Mouse (Mus musculus) gastrocnemius, adult 2 months (tissue): ENCODE data around the gene Fam171b. TPM values are rescaled to one million over a fixed set of nuclear protein-coding genes. Genes with fewer than 3 reads are reported as not detected.
A peak's percentile ranks its signal among the peaks of the same experiment; 100 is the strongest.

ENCODE experiments used
- DNase-seq: peaks from one replicate; pipeline ENCODE4 v3.0.0; 2022
- H3K27ac ChIP-seq: fragments of 200-600 bp; 2 replicates; pipeline ENCODE4 v1.8.1; 2022; ENCODE audit warnings: mild to moderate bottlenecking
- H3K4me3 ChIP-seq: fragments of 200-600 bp; 2 replicates; pipeline ENCODE4 v1.8.1; 2022; ENCODE audit warnings: mild to moderate bottlenecking, moderate library complexity
- CTCF ChIP-seq: fragments of 200-600 bp; IDR thresholded peaks from 2 replicates; pipeline ENCODE4 v1.8.1; 2022; ENCODE audit warnings: antibody characterized with exemption, mild to moderate bottlenecking, moderate library complexity
- intact Hi-C: fragments of 180-260 bp; cut with DNase I; formaldehyde crosslinking; loops from one replicate; pipeline ENCODE4 v1.15.1; 2025
- total RNA-seq, 2 experiments: library from RNA; stranded (reverse); gene quantifications; 2 replicates each; pipeline ENCODE4 v1.2.3; 2021

Fam171b gene
- total RNA-seq, 2 experiments from 2014 or later, result 0.79 to 1.4 TPM

DNA sequence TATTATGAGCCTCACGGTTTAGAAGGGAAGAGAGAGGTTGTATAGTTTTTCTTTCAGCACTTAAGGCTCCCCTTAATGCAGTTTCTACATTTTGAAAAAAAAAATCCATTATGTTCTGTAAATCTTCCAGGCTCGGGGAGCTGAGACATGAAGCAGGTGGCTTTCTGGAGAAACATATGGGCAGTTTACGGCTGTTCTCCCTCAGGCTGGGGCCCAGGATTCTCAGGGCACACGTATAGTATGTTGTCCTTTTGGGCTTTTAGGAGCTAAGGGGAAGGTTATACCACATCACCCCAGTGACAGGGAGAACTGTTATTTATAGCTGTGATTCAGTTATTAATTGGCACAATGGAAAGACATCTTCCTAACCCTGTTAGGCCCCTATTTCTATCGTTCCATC lies 12.7 kb downstream of the Fam171b start:
- DNase-seq, result no peak
- intact Hi-C loops, result no loop called here
- no peak for TF ChIP-seq CTCF
- H3K4me3 ChIP-seq, result no peak overlapping the region
- no peak overlapping the region for H3K27ac ChIP-seq

DNA sequence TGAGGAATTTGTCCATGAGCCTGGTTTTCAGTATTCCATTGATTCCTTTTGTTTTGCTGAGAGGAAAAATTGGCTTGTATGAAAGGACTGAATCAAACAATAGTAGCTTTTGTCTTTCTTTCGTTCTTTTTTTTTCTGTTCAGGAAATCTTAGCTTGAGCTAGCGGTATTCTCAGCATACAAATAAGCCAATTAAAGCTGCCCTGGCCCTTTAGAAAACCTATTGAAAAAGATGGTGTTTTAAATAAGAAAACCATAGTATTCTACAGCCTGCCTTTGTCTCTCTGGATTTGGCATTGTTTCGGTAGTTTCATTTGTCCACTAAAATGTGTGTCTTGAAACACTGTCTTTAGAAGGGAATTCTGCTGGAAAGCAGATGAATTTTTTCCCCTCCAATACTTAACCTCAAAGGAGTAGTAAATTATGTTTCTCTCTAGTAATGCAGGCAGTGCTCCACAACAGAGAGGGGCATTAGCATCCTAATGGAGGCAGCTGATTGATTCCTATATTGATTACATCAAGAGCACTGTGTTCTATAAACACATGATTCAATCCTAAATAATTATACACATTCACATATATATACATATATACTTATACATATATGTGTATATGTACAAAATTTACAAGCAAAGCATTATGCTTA lies 16.6 kb downstream of the Fam171b start:
- DNase-seq, result no peak
- Histone ChIP-seq H3K27ac (no peak overlapping the region), H3K4me3 (no peak overlapping the region)
- intact Hi-C loops, result no loop called here
- TF ChIP-seq CTCF, result no peak

DNA sequence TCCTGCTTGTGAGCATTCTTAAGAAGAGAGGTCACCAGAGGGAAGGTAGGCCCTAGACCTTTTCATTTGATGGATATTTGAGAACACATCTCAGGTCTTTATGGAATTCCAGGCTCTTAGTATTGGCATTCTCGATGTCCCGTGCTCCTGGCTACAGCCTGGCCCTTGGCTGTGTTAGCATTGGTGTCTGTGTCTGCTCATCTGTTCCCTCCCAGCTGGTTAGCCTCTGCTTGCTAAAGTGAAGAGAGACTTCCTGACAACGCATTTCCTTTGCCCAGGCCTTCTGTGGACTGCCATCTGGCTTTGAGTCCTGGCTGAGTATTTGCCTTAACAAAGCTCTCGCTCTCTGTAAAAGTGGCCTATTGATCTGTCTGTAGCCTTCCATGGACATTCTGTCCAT lies 20.5 kb downstream of the Fam171b start:
- no peak for TF ChIP-seq CTCF

DNA sequence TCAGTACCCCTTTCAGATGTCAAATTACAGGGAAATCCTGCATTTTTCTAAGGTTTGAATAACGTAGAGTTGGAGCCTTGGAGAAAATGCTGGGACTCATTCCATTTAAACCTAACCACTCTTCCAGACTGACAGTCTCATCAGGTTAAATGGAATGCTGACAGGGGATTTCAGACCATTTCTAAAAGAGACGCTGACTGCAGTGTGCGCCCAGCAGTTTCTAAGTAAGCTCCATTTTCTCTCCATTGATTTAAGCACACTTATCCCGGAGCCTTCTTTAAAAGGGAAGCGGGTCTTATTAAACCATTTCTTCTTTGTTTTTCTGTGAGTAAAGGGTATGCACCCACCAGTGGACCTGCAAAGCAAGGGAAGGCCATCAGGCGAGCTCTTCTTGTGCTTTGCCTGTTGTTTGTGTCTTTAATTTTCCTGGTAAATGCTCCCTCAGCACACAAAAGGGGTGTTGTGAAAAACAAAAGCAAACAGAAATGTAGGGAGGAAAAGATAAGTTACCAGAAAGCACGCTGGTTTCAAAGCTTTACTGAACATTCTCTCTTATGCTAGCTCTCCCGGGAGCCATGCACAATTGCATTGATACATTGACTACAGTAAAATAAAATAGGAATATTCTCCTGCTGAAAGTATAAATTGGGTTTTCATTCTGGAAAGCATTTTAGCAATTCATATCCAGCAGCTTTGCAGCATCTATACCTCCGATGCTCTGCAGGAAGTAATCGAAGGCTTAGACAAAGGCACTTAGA lies 23.1 kb downstream of the Fam171b start:
- H3K27ac ChIP-seq, result no peak overlapping the region
- H3K4me3 ChIP-seq, result no peak overlapping the region
- intact Hi-C loops, result no loop called here

More for the DNA sequence above, 20.5 kb downstream of the Fam171b start:
- Histone ChIP-seq H3K4me3 (no peak overlapping the region), H3K27ac (no peak overlapping the region)
- intact Hi-C loops, result no loop called here
- DNase-seq, result peak; percentile 33

DNA sequence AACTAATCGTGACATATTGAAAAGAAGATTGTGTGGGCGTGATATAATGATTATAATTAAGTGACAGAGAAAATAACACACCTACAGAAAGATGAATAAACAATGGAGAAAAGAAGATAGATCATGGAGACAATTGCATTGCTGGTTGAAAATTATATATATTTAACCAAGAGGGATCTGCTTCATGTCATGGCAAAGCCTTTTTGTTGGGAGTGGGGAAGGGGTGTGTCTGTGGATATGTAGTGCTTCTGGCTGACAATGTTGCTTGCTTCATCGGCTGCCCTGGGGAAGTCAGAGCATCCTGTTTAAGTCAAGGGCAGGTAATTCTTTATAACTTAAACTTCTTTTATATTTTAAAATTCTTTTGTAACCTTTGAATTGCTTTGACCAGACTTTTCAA lies 36.1 kb downstream of the Fam171b start:
- TF ChIP-seq CTCF, result no peak
- Histone ChIP-seq H3K27ac (no peak overlapping the region), H3K4me3 (no peak overlapping the region)
- no peak for DNase-seq
- intact Hi-C loops, result no loop called here

More for the DNA sequence above, 23.1 kb downstream of the Fam171b start:
- no peak for TF ChIP-seq CTCF
- DNase-seq, result no peak

DNA sequence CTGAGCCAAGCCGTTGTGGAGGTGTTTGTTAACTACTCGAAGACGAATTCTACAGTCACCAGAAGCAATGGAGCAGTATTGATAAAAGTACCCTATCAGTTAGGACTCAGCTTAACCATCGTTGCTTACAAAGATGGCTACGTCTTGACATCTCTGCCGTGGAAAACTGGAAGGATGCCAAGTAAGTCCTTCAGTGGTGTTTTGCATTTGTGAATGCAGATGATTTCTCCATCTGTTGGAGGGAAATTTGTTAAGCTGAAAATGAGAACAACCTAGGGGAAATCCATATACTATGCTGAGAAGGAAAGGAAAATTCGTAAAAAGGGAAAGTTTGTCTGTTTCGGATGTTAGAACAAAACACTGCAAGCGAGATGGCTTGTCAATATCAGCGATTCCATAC lies 41.0 kb downstream of the Fam171b start:
- Histone ChIP-seq H3K4me3 (no peak overlapping the region), H3K27ac (no peak overlapping the region)
- DNase-seq, result no peak
- intact Hi-C loops, result no loop called here
- no peak for TF ChIP-seq CTCF

DNA sequence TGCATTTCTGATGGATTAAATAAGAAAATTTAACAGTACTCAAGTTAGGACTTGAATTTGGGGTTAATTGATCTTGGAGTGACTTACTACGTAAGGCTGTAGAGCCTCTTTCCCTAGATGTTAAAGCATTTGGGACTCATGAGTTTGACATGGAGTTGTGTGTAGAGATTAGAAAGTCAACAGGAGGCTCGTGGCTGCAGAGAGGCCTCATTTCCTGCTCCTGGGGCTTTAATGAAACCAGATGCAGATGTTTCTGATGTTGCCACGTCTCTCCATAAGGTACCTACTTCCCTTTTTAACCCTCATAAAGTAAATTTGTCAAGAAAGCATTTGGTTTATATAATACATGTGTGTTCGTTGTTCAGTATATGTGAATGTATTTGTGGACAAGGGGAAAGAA lies 43.8 kb downstream of the Fam171b start:
- DNase-seq, result no peak
- intact Hi-C loops, result no loop called here
- Histone ChIP-seq H3K27ac (no peak overlapping the region), H3K4me3 (no peak overlapping the region)
- no peak for TF ChIP-seq CTCF

DNA sequence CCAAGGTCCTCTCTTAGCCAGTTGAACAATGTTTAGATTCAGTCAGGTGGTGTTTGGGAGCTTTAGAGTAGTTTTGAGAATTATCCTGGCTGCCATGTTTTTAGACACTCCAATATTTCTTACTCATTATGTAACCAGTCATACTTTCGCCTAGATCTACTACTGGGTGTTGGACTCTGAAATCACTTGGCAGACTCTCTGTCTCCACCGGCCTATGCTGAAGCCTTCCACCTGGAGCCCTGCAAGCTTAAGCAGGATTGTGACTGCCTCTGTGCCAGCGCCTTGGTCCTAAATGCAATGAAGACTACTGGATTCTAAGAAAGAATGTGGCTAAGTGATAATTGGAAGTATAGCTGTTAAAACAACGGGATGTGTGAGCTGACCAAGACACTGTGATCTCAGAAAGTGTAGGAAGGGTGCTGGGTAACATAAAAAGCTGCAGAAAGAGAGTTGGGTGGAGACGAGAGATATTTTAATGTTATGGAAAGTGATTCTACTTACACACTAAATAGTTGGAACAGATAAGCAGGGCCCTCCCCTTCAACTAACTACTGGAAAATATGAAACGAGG lies 71.5 kb downstream of the Fam171b start:
- no peak for DNase-seq
- Histone ChIP-seq H3K27ac (no peak overlapping the region), H3K4me3 (no peak overlapping the region)
- TF ChIP-seq CTCF, result no peak
- intact Hi-C loops, result no loop called here

DNA sequence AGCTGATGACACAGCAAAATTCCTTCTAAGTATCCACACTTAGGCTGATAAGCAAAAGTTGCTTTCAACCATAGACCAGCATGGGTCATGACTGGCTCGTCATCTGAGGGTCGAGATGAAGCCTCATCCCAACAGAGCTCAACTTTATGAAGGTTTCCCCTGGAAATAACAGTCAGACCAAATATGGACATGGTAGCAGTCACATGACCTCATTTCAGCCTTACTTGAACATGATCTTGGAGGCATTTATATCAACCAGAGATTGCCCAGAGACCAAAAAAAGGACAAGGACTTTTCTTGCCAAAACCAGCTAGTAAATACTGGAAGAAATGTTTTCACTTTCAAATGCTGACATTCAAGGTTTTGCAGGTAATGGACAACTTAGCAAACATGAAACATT lies 81.3 kb downstream of the Fam171b start:
- no peak for DNase-seq
- TF ChIP-seq CTCF, result no peak
- Histone ChIP-seq H3K4me3 (no peak overlapping the region), H3K27ac (no peak overlapping the region)
- intact Hi-C loops, result no loop called here

DNA sequence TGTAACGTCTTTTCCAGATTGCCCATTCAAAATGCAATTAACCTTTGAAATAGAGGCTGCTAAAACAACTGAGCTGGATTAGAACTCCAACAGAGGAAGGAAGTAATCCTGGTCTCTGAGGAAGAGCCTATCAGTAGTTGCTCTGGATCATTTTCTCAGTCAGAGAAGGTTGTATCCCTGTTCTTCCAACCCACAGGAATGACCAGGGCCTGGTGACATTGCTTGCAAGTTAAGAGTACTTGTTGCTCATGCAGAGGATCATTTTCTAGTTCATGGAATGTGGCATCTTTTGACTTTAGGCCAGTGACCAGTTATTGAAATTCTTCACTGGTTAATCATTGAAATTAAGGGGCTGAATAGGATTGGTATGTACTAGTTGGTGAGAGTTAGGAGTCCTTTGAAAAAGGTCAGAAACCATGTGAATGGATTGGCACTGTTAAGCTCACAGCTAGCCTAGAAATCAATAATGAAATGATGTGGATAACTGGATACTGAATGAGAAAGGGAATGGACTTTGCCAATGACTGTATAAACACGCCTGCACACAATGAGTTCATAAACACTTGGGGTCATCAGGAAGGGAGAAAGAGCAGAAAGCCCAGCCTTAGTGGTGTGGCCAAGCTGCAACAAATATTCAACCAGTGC lies 89.6 kb downstream of the Fam171b start:
- TF ChIP-seq CTCF, result no peak
- Histone ChIP-seq H3K27ac (no peak overlapping the region), H3K4me3 (no peak overlapping the region)
- intact Hi-C loops, result no loop called here
- no peak for DNase-seq

DNA sequence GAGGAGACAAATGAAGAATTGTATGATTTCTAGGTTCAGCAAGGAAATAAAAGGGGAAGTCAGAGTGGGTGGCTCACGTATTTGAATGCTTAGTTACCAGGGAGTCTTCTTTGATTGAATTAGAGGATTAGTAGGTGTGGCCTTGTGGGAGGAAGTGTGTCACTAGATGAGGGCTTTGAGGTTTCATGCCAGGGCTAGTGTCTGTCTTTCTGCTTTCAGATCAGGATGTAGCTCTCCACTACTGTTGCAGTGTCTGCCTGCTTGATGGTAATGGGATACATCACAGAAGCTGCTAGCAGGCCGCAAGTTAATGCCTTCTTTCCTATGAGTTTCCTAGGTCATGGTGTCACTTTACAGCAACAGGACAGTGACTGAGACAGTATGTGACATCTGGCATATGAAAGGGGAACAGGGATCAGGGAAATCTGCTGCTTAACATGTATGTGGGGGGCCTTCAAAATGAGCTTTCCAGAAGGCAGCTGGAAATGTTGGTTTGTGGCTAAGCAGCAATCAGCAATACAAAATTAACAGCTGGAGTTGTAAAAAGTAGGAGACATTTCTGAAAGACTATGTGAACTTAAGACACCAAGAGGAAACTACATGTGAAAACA lies 117.1 kb downstream of the Fam171b start:
- no peak overlapping the region for H3K27ac ChIP-seq
- DNase-seq, result no peak
- intact Hi-C loops, result no loop called here
- TF ChIP-seq CTCF, result no peak
- H3K4me3 ChIP-seq, result no peak overlapping the region

Other genes with a start within 250 kb of the Fam171b start
- 10 to 100 TPM; 69.0 to 70.8 TPM for gene Zc3h15, start 168.2 kb upstream of the Fam171b start, total RNA-seq
- 10 to 100 TPM; 33.2 to 43.9 TPM for gene Itgav, start 88.2 kb upstream of the Fam171b start, total RNA-seq
- gene Zswim2, start 128.6 kb downstream of the Fam171b start, total RNA-seq, result not detected
- gene Gm13698, start 143.1 kb downstream of the Fam171b start, total RNA-seq, result under 1 TPM; 0.69 to 0.95 TPM
- gene Gm13693, start 148.9 kb downstream of the Fam171b start, total RNA-seq, result under 1 TPM; 0.69 to 0.95 TPM
- under 1 TPM in 1 of 2 experiments, not detected in 1; 0.69 TPM for gene Gm13695, start 154.7 kb downstream of the Fam171b start, total RNA-seq
- gene Gm13696, start 160.5 kb downstream of the Fam171b start, total RNA-seq, result under 1 TPM; 0.69 to 0.95 TPM
- under 1 TPM; 0.69 to 0.95 TPM for gene Gm13694, start 166.3 kb downstream of the Fam171b start, total RNA-seq
- gene Gm13697, start 172.1 kb downstream of the Fam171b start, total RNA-seq, result under 1 TPM; 0.69 to 0.95 TPM
- under 1 TPM; 0.69 to 0.95 TPM for gene Gm13691, start 177.9 kb downstream of the Fam171b start, total RNA-seq